Mouse (Mus musculus) liver, adult 2 months (tissue): Measurements from ENCODE around the gene Armc12. TPM values are rescaled to one million over a fixed set of nuclear protein-coding genes. Genes with fewer than 3 reads are reported as not detected.

Experiments used
- DNase-seq: peaks from one replicate; pipeline ENCODE4 v3.0.0-alpha.2; 2011; ENCODE audit warnings: low read depth, low spot score; ENCODE audit errors: extremely low read depth
- H3K27ac ChIP-seq: fragments of 200-500 bp; replicated peaks from 2 replicates; pipeline ENCODE4 v1.5.1; 2012; ENCODE audit warnings: low read depth, mild to moderate bottlenecking, control low read depth, inconsistent platforms, low read length; ENCODE audit not compliant: insufficient read depth
- H3K27me3 ChIP-seq: fragments of 200-500 bp; 2 replicates; pipeline ENCODE4 v1.6.1; 2012; ENCODE audit warnings: mild to moderate bottlenecking, moderate library complexity, low read length, inconsistent platforms; ENCODE audit not compliant: control insufficient read depth, insufficient read depth
- H3K36me3 ChIP-seq: fragments of 200-500 bp; 2 replicates; pipeline ENCODE4 v1.6.1; 2012; ENCODE audit warnings: low read length, inconsistent platforms; ENCODE audit not compliant: control insufficient read depth, insufficient read depth
- H3K4me1 ChIP-seq: fragments of 200-500 bp; 2 replicates; pipeline ENCODE4 v1.6.1; 2011; ENCODE audit warnings: low read length; ENCODE audit not compliant: control insufficient read depth, insufficient read depth
- H3K4me3 ChIP-seq: fragments of 200-500 bp; 2 replicates; pipeline ENCODE4 v1.5.1; 2011; ENCODE audit warnings: low read depth, mild to moderate bottlenecking, control low read depth, low read length, moderate library complexity; ENCODE audit not compliant: insufficient read depth
- H3K79me2 ChIP-seq: fragments of 200-500 bp; 2 replicates; pipeline ENCODE4 v1.6.1; 2012; ENCODE audit warnings: inconsistent platforms, mild to moderate bottlenecking, low read length, moderate library complexity; ENCODE audit not compliant: control insufficient read depth, insufficient read depth
- H3K9ac ChIP-seq: fragments of 200-500 bp; 2 replicates; pipeline ENCODE4 v1.6.1; 2012; ENCODE audit warnings: low read depth, mild to moderate bottlenecking, control low read depth, inconsistent platforms, low read length
- CTCF ChIP-seq: fragments of 200-500 bp; IDR thresholded peaks from 2 replicates; pipeline ENCODE4 v1.5.1; 2011; ENCODE audit warnings: low read depth, low read length, control low read depth
- POLR2A ChIP-seq: fragments of 200-500 bp; IDR thresholded peaks from 2 replicates; pipeline ENCODE4 v1.6.1; 2011; ENCODE audit warnings: low read length, control low read depth; ENCODE audit not compliant: insufficient read depth; ENCODE audit errors: extremely low read depth
- WGBS: fragments of 180-500 bp; shearing (Covaris S2); methylation state at CpG from one replicate; pipeline ENCODE4 v1.1.7; 2018; 5-methylcytosine and 5-hydroxymethylcytosine counted together
- polyA plus RNA-seq: library from polyadenylated mRNA; depleted of rRNA; stranded (reverse); fragments of >200 nt; gene quantifications from 2 replicates; pipeline ENCODE4 v1.2.3, GENCODE M21; 2012
- total RNA-seq: library from RNA; depleted of rRNA; stranded (reverse); fragments of >200 nt; gene quantifications from 2 replicates; pipeline ENCODE4 v1.2.3, GENCODE M21; 2014

Gene Armc12
- total and polyA plus RNA-seq, 2 experiments = not detected

- Histone ChIP-seq H3K4me3 (no peak overlapping the region), H3K9ac (no peak overlapping the region), H3K79me2 (no peaks in the 10 kb centered on the region; the same call in 1 of the 2 replicates), H3K36me3 (no peaks in the 10 kb centered on the region), H3K27me3 (no peaks in the 10 kb centered on the region), H3K4me1 (peaks cover 3% of the 10 kb centered on the region; the same call in 1 of the 2 replicates), H3K27ac (no peak overlapping the region)
- WGBS = 93% methylated on average over 18 of the region's 18 CpGs
- DNase-seq = no peak
- TF ChIP-seq CTCF = no peak
- TF ChIP-seq POLR2A = no peak
Observed at GRCm38 (mm10) chr17:28487584-28488257, 42.9 kb upstream of the Armc12 start.

- Histone ChIP-seq H3K4me1 (peaks cover 3% of the 10 kb centered on the region; the same call in 1 of the 2 replicates), H3K4me3 (no peak overlapping the region), H3K9ac (no peak overlapping the region), H3K27me3 (no peaks in the 10 kb centered on the region), H3K79me2 (no peaks in the 10 kb centered on the region; the same call in 1 of the 2 replicates), H3K27ac (no peak overlapping the region), H3K36me3 (no peaks in the 10 kb centered on the region)
- TF ChIP-seq POLR2A (no peak), CTCF (no peak)
- 75% methylated on average over 7 of the region's 7 CpGs for WGBS
- DNase-seq = no peak
Observed at GRCm38 (mm10) chr17:28488258-28489013, 42.2 kb upstream of the Armc12 start.

DNA sequence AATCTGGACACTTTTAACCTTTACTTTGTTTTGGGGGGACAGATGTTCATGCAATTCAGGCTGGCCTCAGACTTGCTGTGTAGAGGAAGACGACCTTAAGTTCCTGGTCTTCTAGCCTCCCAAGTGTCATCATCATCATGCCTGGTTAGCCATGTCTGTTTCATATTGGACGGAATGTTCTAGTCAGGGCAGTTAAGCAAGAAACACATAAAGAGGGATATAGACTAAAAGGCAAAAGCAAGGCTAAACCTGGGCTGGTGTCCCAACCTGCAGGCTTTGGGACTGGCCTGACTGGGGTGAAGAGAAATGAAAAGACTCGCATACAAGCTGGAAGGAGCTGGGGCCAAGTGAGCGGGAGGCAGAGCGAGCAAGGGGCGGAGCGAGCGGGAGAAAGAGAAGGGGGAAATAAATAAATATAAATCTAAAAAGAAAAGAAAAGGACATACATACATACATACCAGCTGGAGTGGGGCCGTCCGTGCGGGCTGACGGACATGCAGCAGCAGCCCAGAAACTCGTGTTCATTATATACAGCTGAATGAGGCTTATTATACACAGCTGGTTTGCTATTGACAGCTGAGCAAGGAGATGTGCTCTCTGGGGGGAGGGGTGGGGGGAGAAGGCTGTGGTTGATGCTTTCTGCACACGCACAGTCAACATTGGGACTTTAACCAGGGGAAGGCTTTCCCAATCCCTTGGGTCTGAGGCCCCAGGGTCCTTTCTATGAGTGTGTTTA, 39.4 kb upstream of the Armc12 start:
- DNase-seq = no peak
- H3K36me3 ChIP-seq = no peaks in the 10 kb centered on the region
- H3K27me3 ChIP-seq = no peaks in the 10 kb centered on the region
- peaks cover 6% of the 10 kb centered on the region; the same call in 1 of the 2 replicates for H3K4me1 ChIP-seq
- H3K27ac ChIP-seq = no peak overlapping the region
- WGBS = 93% methylated on average over 14 of the region's 14 CpGs
- no peak overlapping the region for H3K4me3 ChIP-seq
- TF ChIP-seq CTCF = no peak
- no peak for TF ChIP-seq POLR2A
- H3K9ac ChIP-seq = no peak overlapping the region
- H3K79me2 ChIP-seq = no peaks in the 10 kb centered on the region

DNA sequence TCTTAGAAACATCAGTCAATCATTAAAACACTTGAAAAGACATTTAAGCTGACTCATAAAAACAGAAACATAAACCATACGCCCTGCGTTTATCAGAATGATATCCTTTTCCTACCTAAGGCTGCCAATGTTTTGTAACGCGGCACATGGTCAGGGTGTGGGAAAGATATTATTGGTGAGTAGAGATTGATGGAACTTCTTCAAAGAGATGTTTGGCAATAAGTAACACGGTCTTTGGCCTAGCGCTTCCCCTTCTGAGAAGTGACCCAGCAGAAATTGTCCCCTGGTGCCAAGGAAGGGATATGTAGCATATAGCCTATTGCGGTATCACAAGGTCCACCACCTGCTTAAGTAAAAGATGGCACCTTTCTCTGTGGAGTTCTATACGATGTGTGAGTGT, 34.8 kb upstream of the Armc12 start:
- no peaks in the 10 kb centered on the region for H3K79me2 ChIP-seq
- peak; percentile 51 for DNase-seq
- H3K9ac ChIP-seq = no peak overlapping the region
- 60% methylated on average over 8 of the region's 8 CpGs for WGBS
- no peaks in the 10 kb centered on the region for H3K27me3 ChIP-seq
- H3K36me3 ChIP-seq = no peaks in the 10 kb centered on the region
- peaks cover 3% of the 10 kb centered on the region; the same call in 1 of the 2 replicates for H3K4me1 ChIP-seq
- H3K27ac ChIP-seq = no peak overlapping the region
- TF ChIP-seq POLR2A = no peak
- no peak for TF ChIP-seq CTCF
- no peak overlapping the region for H3K4me3 ChIP-seq

DNA sequence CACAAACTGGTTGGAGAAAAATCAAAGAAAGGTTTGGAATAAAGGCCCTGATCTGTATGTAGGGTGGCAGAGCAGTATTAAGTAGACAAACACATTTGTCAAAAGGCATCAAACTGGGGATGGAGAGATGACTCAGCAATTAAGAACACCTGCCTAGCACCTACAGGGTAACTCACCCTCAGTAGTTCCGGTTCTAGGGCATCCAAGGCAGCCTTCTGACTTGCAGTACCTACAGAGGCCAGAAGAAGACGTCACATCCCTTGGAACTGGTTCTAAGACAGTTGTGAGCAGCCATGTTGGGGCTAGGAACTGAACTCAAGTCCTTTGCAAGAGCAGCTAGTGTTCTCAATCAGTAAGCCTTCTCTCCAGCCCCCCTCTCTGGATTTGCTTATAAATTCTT, 31.4 kb upstream of the Armc12 start:
- H3K79me2 ChIP-seq = no peaks in the 10 kb centered on the region
- H3K36me3 ChIP-seq = no peaks in the 10 kb centered on the region
- no peak for TF ChIP-seq CTCF
- no peak for TF ChIP-seq POLR2A
- no peak overlapping the region for H3K4me3 ChIP-seq
- no peaks in the 10 kb centered on the region for H3K27me3 ChIP-seq
- WGBS = 84% methylated on average over 2 of the region's 2 CpGs
- peaks cover 7% of the 10 kb centered on the region; the same call in 1 of the 2 replicates for H3K4me1 ChIP-seq
- no peak overlapping the region for H3K27ac ChIP-seq
- H3K9ac ChIP-seq = no peak overlapping the region
- DNase-seq = no peak
